Mouse (Mus musculus): ENCODE measurements around the gene Vstm2b.
A peak's percentile ranks its signal among the peaks of the same experiment; 100 is the strongest.

Vstm2b gene

DNA sequence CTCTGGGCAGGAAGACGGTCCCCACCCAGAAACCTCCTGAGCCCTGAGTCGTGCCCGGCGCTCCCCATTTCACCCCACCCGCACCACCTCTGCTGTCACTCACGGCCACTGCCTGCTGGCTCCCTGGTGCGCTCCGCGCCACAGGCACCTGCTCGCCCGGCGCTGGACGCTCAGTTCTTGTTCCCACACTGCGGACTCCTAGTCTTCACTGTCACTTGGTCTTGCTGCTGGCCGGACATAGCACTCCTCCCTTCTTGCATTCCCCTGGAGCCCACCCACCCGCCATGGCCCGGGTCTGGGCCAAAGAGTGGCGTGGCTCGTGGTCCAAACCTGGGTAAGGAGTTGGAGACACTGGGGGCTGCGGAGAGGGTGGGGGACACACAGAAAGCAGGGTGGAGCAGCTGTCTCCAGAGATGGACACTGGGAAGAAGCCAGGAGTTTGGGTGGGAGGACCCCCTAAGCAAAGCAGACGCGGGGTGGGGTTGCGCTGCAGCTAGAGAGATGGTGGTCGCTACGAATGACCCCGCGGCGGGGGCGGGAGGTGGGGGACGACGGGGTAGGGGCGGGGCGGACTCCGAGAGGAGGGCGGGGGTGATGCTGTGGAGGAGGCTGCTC, at the start of gene Vstm2b:
TSS of gene Vstm2b (plus strand) at position 233 of the 615 bp plus-strand sequence.
- no peak for DNase-seq

GRCm38 (mm10) chr7:40856088-40856625, 42.0 kb upstream of the Vstm2b start:
- DNase-seq, result no peak

- no peak for DNase-seq
Measured at GRCm38 (mm10) chr7:40873380-40873990, 24.6 kb upstream of the Vstm2b start.

- peak; percentile 46 for DNase-seq
Measured at GRCm38 (mm10) chr7:40884855-40885489, 13.2 kb upstream of the Vstm2b start.

GRCm38 (mm10) chr7:40888358-40888757, 9.8 kb upstream of the Vstm2b start:
- DNase-seq, result no peak

GRCm38 (mm10) chr7:40896964-40897363, 1.2 kb upstream of the Vstm2b start:
- DNase-seq, result no peak

GRCm38 (mm10) chr7:40898711-40899375, 715 bp downstream of the Vstm2b start:
- DNase-seq, result no peak

GRCm38 (mm10) chr7:40899376-40900265, 1.5 kb downstream of the Vstm2b start:
- DNase-seq, result no peak

DNA sequence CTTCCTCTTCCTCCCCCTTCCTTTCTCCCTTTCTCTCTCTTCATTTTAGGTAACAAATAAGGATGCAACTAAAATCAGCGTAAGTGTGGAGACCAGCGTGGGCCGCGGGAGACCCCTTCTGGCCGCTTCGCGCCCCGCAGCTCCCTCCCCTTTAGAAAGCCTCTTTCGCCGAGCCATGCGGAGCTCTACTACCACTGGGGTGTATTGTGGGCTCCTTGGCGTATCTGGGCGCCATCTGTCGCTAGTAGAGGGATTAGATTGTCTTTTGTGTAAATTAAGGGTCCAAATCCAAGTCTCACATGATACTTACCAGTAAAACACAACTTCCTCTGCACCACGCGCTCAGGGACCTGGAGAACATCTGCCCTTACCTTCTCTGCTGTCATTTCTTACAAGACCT, 3.1 kb downstream of the Vstm2b start:
- DNase-seq, result no peak

DNA sequence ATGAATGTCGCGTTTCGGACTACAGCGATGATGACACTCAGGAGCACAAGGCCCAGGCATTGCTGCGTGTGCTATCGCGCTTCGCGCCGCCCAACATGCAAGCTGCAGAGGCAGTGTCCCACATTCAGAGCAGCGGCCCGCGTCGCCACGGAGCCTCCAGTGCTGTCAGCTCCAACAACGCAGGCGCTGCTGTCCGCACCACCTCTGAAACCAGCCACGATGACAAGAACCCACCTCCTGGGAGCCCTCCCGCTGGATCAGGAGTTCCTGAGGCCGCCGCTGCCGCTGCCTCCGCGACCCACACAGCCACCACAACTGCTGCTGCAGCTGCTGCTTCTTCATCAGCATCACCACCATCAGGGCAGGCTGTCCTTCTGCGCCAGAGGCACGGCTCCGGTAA, 4.4 kb downstream of the Vstm2b start:
- DNase-seq, result no peak

GRCm38 (mm10) chr7:40906484-40906883, 8.4 kb downstream of the Vstm2b start:
- no peak for DNase-seq

DNA sequence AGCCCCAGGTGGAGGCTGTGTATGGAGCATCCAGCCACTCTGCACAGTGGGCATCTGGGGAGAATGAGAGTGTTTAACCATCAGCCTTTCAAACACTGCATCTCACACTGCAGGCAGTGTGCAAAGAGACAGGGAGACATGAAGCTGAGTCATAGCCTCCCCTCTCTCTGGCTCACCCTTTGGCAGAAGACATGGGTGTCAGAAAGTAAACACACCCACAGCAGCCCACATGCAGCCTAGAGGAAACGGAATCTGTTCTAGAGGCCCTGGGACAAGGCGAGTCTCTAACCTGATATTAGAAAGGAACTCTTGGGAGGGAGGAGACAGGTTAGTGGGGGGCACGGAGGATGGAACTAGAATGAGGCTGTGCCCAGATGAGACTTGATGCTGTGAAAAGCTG, 18.6 kb downstream of the Vstm2b start:
- DNase-seq, result no peak

DNA sequence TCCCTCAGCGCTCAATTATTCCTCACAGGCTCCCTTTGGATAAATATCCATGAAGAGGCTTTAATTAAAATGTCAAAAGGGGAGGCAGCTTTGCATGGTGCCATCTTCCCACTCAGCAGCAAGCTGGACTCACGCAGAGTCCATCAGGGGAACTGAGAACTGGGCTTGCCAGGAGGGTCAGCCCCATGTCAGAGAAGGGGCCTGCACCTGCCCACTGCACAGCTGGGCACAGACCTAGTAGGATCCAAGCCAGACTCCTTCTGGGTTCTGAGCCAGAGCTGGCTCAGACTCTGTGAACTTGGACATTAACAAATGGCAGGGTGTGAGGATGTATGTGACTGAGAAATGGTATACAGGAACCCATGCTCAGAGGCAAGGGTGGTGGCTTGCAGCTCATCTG, 22.0 kb downstream of the Vstm2b start:
- DNase-seq, result no peak

GRCm38 (mm10) chr7:40921281-40921680, 23.2 kb downstream of the Vstm2b start:
- no peak for DNase-seq

DNA sequence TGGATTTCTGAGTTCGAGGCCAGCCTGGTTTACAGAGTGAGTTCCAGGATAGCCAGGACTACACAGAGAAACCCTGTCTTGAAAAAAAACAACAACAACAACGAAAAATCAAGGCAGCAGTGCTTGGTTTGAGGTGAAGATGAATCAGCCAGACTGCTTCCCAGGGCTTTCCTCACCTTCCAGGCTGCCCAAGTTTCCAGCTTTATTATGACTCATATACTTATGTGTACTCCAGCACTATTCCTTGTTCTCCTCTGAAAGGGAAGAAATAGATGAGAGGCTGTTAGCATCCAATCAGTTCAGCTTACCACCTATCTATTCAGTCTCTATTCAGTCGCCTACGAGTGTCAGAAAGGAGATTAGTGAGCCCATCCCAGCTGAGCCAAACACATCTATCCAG, 24.7 kb downstream of the Vstm2b start:
- DNase-seq, result no peak

DNA sequence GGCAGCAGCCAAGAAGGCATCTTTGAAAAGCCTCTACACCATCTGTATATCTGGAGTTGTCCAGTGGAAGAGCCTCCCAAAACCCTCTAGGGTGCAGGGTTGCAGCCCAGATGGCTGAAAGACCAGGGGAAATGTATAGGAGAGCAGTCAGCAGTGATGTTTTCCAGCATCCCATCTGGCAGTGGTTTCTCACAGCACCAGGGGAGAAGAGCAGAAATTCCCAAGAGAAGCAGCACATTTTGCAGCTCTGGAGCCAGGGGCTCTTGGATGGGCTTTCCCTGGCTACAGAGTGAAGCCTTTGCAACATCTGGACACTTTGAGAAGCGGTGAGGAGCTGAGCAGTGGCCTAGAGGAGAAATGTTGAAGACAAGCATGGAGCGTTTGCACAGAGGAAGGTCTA, 30.3 kb downstream of the Vstm2b start:
- no peak for DNase-seq

- no peak for DNase-seq
Measured at GRCm38 (mm10) chr7:40936617-40937212, 38.6 kb downstream of the Vstm2b start.

DNA sequence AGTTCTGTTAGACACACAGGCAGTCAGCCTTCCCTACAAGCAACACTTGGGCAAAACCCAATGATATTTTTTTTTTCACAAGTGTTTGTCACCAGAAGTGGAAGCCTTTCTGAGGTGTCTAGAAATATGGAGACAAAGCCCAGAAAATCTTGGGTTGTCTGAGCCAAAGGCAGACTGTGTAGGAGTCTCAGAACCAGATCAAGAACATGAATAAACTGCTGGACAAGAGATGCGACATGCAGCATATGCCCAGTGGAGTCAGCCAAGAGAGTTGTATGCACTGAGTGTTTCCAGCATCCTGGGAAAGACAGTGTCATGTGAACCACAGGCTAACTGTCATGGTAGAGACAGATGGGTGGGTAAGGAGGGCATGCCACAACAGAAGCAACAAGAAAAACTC, 41.2 kb downstream of the Vstm2b start:
- no peak for DNase-seq

DNA sequence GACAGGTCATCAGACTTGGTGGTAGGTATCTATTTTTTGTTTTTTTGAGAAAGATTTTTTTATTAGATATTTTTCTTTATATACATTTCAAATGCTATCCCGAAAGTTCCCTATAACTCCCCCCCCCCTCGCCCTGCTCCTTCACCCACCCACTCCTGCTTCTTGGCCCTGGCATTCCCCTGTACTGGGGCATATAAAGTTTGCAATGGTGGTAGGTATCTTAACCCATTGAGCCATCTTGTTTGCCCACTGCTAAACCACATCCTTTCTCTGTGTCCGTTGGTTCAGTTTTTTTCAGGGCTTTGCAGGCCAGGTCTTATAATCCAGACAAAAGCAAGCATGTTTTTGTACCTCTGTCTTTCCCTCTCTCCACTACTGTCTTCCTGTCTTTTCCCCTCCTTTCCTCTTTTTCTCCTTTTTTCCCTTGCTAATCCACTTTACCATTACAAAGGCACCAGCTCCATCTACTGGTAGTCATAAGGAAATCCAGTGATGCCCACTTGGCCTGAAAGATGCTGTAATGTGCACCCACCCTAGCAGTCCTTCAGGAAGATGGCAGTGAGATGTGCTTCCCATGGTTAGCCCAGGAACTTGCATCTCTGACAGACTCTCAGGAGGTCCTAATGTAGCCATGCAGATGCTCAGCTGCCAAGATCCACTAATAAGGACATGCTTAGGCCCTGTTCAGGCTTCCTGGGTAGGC, 44.3 kb downstream of the Vstm2b start:
- DNase-seq, result no peak

All from cerebellum, adult 11-12 months (tissue).